Mouse (Mus musculus) brain, embryonic 14.5 days (tissue): ENCODE measurements around the gene Zfp595.

Experiments used
- CTCF ChIP-seq: fragments of 200-500 bp; IDR thresholded peaks from 2 replicates; pipeline ENCODE4 v1.5.1; 2012; ENCODE audit warnings: inconsistent platforms, mild to moderate bottlenecking, moderate library complexity, borderline replicate concordance; ENCODE audit not compliant: insufficient read depth, insufficient read length; ENCODE audit errors: extremely low read depth
- POLR2A ChIP-seq: fragments of 200-500 bp; IDR thresholded peaks from 2 replicates; pipeline ENCODE4 v1.6.1; 2012; ENCODE audit warnings: mild to moderate bottlenecking, inconsistent platforms, borderline replicate concordance; ENCODE audit not compliant: poor library complexity, insufficient read depth, insufficient read length, severe bottlenecking; ENCODE audit errors: extremely low read depth

DNA sequence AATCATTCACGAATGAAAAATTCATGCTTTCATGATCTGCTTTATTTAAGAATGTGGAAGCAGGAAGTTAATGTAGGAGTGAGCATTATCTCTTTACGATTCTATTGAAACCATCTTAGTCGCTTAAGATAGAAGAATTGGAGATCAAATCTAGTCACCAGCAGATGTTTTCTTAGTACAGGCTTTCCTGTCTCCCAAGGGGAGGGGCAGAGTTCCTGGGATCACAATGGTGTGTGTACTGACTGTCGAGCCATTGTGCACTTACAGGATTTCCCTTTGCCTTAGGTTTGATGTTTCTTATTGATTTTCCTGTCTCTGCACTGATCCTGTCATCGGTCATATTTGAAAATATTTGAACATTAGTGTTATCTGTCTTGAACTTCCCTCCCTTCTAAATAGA lies 25.7 kb downstream of the Zfp595 start:
- TF ChIP-seq CTCF = no peak
- TF ChIP-seq POLR2A = no peak
